Mouse (Mus musculus) inflammation-experienced regulatory T-cells, adult 6 months (primary cell): ENCODE results near the gene Ssty2. TPM values are rescaled to one million over a fixed set of nuclear protein-coding genes. Genes with fewer than 3 reads are reported as not detected.
"Not testable (repeated sequence)": the region's sequence is repeated elsewhere in the genome, so short reads cannot be mapped to it uniquely, and the experiment has no call there.

ENCODE experiments used
- ATAC-seq: one replicate; pipeline ENCODE4 v1.8.0; 2017
- polyA plus RNA-seq, 3 experiments: library from polyadenylated mRNA; unstranded; fragments of 100-300 nt; shearing (Covaris generic); gene quantifications; one replicate each; pipeline ENCODE4 v1.2.1; 2017

Gene Ssty2
- polyA plus RNA-seq = not detected

GRCm38 (mm10) chrY:67047972-67048371, at the start of gene Ssty2:
TSS of gene Ssty2 (minus strand) at chrY:67048072.
- ATAC-seq = not testable (repeated sequence)
